Mouse (Mus musculus) CD4-positive helper T cell, adult 2 months (primary cell): Measurements from ENCODE around the gene Smurf2.

ENCODE experiments used
- DNase-seq: peaks from one replicate; pipeline ENCODE4 v3.0.0-alpha.2; 2012; ENCODE audit warnings: low read depth, missing footprints, low spot score

The Smurf2 gene

GRCm38 (mm10) chr11:106920551-106921379 is at the start of gene Smurf2:
Smurf2 (minus strand) TSS chr11:106920715.
- peak; percentile 86 for DNase-seq

GRCm38 (mm10) chr11:106969798-106970197 is 49.3 kb upstream of the Smurf2 start:
- DNase-seq = no peak

GRCm38 (mm10) chr11:106967630-106968029 is 47.1 kb upstream of the Smurf2 start:
- DNase-seq = no peak

- no peak for DNase-seq
These were observed 45.4 kb upstream of the Smurf2 start for GRCm38 (mm10) chr11:106965881-106966280.

- peak; percentile 51 for DNase-seq
These were observed 41.8 kb upstream of the Smurf2 start for GRCm38 (mm10) chr11:106962310-106962709.

- DNase-seq = peak; percentile 83
These were observed 41.1 kb upstream of the Smurf2 start for GRCm38 (mm10) chr11:106961471-106962081.

GRCm38 (mm10) chr11:106959121-106959520 is 38.6 kb upstream of the Smurf2 start:
- DNase-seq = no peak

- DNase-seq = peak; percentile 56
These were observed 38.0 kb upstream of the Smurf2 start for GRCm38 (mm10) chr11:106958407-106959071.

- no peak for DNase-seq
These were observed 36.9 kb upstream of the Smurf2 start for GRCm38 (mm10) chr11:106957271-106957980.

GRCm38 (mm10) chr11:106954566-106954965 is 34.1 kb upstream of the Smurf2 start:
- no peak for DNase-seq

- DNase-seq = no peak
These were observed 33.6 kb upstream of the Smurf2 start for GRCm38 (mm10) chr11:106954116-106954515.

- DNase-seq = peak; percentile 16
These were observed 16.8 kb upstream of the Smurf2 start for GRCm38 (mm10) chr11:106937306-106937705.

GRCm38 (mm10) chr11:106930366-106930765 is 9.9 kb upstream of the Smurf2 start:
- DNase-seq = no peak

- DNase-seq = peak; percentile 26
These were observed 8.4 kb upstream of the Smurf2 start for GRCm38 (mm10) chr11:106928935-106929334.

- no peak for DNase-seq
These were observed 7.4 kb upstream of the Smurf2 start for GRCm38 (mm10) chr11:106927950-106928349.

- DNase-seq = no peak
These were observed 6.7 kb upstream of the Smurf2 start for GRCm38 (mm10) chr11:106927226-106927625.

- DNase-seq = no peak
These were observed 6.2 kb upstream of the Smurf2 start for GRCm38 (mm10) chr11:106926732-106927131.

GRCm38 (mm10) chr11:106919612-106920550 is 634 bp downstream of the Smurf2 start:
- DNase-seq = peak; percentile 45

- peak; percentile 5 for DNase-seq
These were observed 1.6 kb downstream of the Smurf2 start for GRCm38 (mm10) chr11:106918901-106919300.

GRCm38 (mm10) chr11:106911257-106911656 is 9.3 kb downstream of the Smurf2 start:
- DNase-seq = peak; percentile 47

GRCm38 (mm10) chr11:106908016-106908415 is 12.5 kb downstream of the Smurf2 start:
- DNase-seq = no peak
